Mouse (Mus musculus): ENCODE data around the gene Adgrg1. TPM values are rescaled to one million over a fixed set of nuclear protein-coding genes. Genes with fewer than 3 reads are reported as not detected.

The Adgrg1 gene
- polyA plus RNA-seq, 2 experiments, result 41.1 to 46.8 TPM

- H3K4me2 ChIP-seq (ENCODE audit: low read depth), result no peak overlapping the region
- no peaks in the 10 kb centered on the region for H3K36me3 ChIP-seq (replicated peaks; ENCODE audit: control insufficient read depth, insufficient read depth, low read depth)
- no peak overlapping the region for H3K9ac ChIP-seq (replicated peaks)
- H3K4me1 ChIP-seq (replicated peaks; ENCODE audit: control insufficient read depth in 2 of 2, insufficient read depth in 2 of 2, low read length in 1 of 2), result no peaks in the 10 kb centered on the region
- no peak for ATAC-seq (ENCODE audit: insufficient read depth)
- H3K27me3 ChIP-seq (ENCODE audit: control insufficient read depth, insufficient read depth, low read length), result no peaks in the 10 kb centered on the region
- no peak overlapping the region for H3K27ac ChIP-seq
- no peaks in the 10 kb centered on the region for H3K9me3 ChIP-seq (ENCODE audit: control insufficient read depth, low read length)
- no peak overlapping the region for H3K4me3 ChIP-seq (ENCODE audit: insufficient read depth in 1 of 2, low read depth in 2 of 2, low read length in 2 of 2)
- DNase-seq (ENCODE audit: low read depth in 3 of 3, low spot score in 3 of 3), result no peak
- 57% methylated on average over 6 of the region's 6 CpGs for WGBS (ENCODE audit: insufficient replicate concordance)
- TF ChIP-seq CTCF (IDR thresholded peaks at IDR 0.05; ENCODE audit: low read depth), result no peak
- TF ChIP-seq EP300 (IDR thresholded peaks at IDR 0.05; ENCODE audit: low read depth), result no peak
Observed at GRCm38 (mm10) chr8:94945185-94945584, 29.4 kb upstream of the Adgrg1 start.

GRCm38 (mm10) chr8:94948421-94948820 lies 26.1 kb upstream of the Adgrg1 start:
- Histone ChIP-seq H3K4me2 (ENCODE audit: low read depth) (no peak overlapping the region), H3K27ac (no peak overlapping the region), H3K4me3 (ENCODE audit: insufficient read depth in 1 of 2, low read depth in 2 of 2, low read length in 2 of 2) (no peak overlapping the region), H3K9ac (replicated peaks) (no peak overlapping the region), H3K36me3 (replicated peaks; ENCODE audit: control insufficient read depth, insufficient read depth, low read depth) (no peaks in the 10 kb centered on the region), H3K9me3 (ENCODE audit: control insufficient read depth, low read length) (no peaks in the 10 kb centered on the region), H3K27me3 (ENCODE audit: control insufficient read depth, insufficient read depth, low read length) (no peaks in the 10 kb centered on the region), H3K4me1 (replicated peaks; ENCODE audit: control insufficient read depth in 2 of 2, insufficient read depth in 2 of 2, low read length in 1 of 2) (no peaks in the 10 kb centered on the region)
- ATAC-seq (ENCODE audit: insufficient read depth), result no peak
- no peak for DNase-seq (ENCODE audit: low read depth in 3 of 3, low spot score in 3 of 3)
- 76% methylated on average over 4 of the region's 4 CpGs for WGBS (ENCODE audit: insufficient replicate concordance)
- TF ChIP-seq CTCF (IDR thresholded peaks at IDR 0.05; ENCODE audit: low read depth), result no peak; the same call in 1 of the 2 replicates
- no peak for TF ChIP-seq EP300 (IDR thresholded peaks at IDR 0.05; ENCODE audit: low read depth)

- peak; percentile 57 for TF ChIP-seq CTCF (IDR thresholded peaks at IDR 0.05; ENCODE audit: low read depth)
- TF ChIP-seq EP300 (IDR thresholded peaks at IDR 0.05; ENCODE audit: low read depth), result no peak
- H3K27me3 ChIP-seq (ENCODE audit: control insufficient read depth, insufficient read depth, low read length), result no peaks in the 10 kb centered on the region
- no peaks in the 10 kb centered on the region for H3K36me3 ChIP-seq (replicated peaks; ENCODE audit: control insufficient read depth, insufficient read depth, low read depth)
- no peak overlapping the region for H3K9ac ChIP-seq (replicated peaks)
- H3K9me3 ChIP-seq (ENCODE audit: control insufficient read depth, low read length), result no peaks in the 10 kb centered on the region
- peaks cover 4 to 6% of the 10 kb centered on the region in 2 experiments for H3K4me1 ChIP-seq (replicated peaks; ENCODE audit: control insufficient read depth in 2 of 2, insufficient read depth in 2 of 2, low read length in 1 of 2)
- H3K4me3 ChIP-seq (ENCODE audit: insufficient read depth in 1 of 2, low read depth in 2 of 2, low read length in 2 of 2), result no peak overlapping the region
- no peak overlapping the region for H3K4me2 ChIP-seq (ENCODE audit: low read depth)
- no peak overlapping the region for H3K27ac ChIP-seq
- 71% methylated on average over 4 of the region's 4 CpGs for WGBS (ENCODE audit: insufficient replicate concordance)
- DNase-seq (ENCODE audit: low read depth in 3 of 3, low spot score in 3 of 3) (no peak), ATAC-seq (ENCODE audit: insufficient read depth) (no peak)
Observed at GRCm38 (mm10) chr8:94949010-94949409, 25.5 kb upstream of the Adgrg1 start.

GRCm38 (mm10) chr8:94950046-94950445 lies 24.5 kb upstream of the Adgrg1 start:
- H3K4me2 ChIP-seq (ENCODE audit: low read depth), result no peak overlapping the region
- WGBS (ENCODE audit: insufficient replicate concordance), result 17% methylated on average over 4 of the region's 4 CpGs
- DNase-seq (ENCODE audit: low read depth in 3 of 3, low spot score in 3 of 3) (peak; percentile 54 to 62 (median 57)), ATAC-seq (ENCODE audit: insufficient read depth) (peak; percentile 32; the same call in 1 of the 2 replicates)
- H3K9me3 ChIP-seq (ENCODE audit: control insufficient read depth, low read length), result no peaks in the 10 kb centered on the region
- H3K27me3 ChIP-seq (ENCODE audit: control insufficient read depth, insufficient read depth, low read length), result no peaks in the 10 kb centered on the region
- no peak overlapping the region for H3K27ac ChIP-seq
- no peak overlapping the region for H3K9ac ChIP-seq (replicated peaks)
- no peak overlapping the region for H3K4me3 ChIP-seq (ENCODE audit: insufficient read depth in 1 of 2, low read depth in 2 of 2, low read length in 2 of 2)
- peaks cover 14 to 16% of the 10 kb centered on the region in 2 experiments for H3K4me1 ChIP-seq (replicated peaks; ENCODE audit: control insufficient read depth in 2 of 2, insufficient read depth in 2 of 2, low read length in 1 of 2)
- no peaks in the 10 kb centered on the region for H3K36me3 ChIP-seq (replicated peaks; ENCODE audit: control insufficient read depth, insufficient read depth, low read depth)
- no peak for TF ChIP-seq EP300 (IDR thresholded peaks at IDR 0.05; ENCODE audit: low read depth)
- peak; percentile 99 for TF ChIP-seq CTCF (IDR thresholded peaks at IDR 0.05; ENCODE audit: low read depth)

- DNase-seq (ENCODE audit: low read depth in 3 of 3, low spot score in 3 of 3) (no peak), ATAC-seq (ENCODE audit: insufficient read depth) (no peak)
- H3K9ac ChIP-seq (replicated peaks), result no peak overlapping the region
- no peaks in the 10 kb centered on the region for H3K27me3 ChIP-seq (ENCODE audit: control insufficient read depth, insufficient read depth, low read length)
- no peak overlapping the region for H3K4me2 ChIP-seq (ENCODE audit: low read depth)
- H3K27ac ChIP-seq, result no peak overlapping the region
- H3K36me3 ChIP-seq (replicated peaks; ENCODE audit: control insufficient read depth, insufficient read depth, low read depth), result no peaks in the 10 kb centered on the region
- no peak for TF ChIP-seq EP300 (IDR thresholded peaks at IDR 0.05; ENCODE audit: low read depth)
- no peak for TF ChIP-seq CTCF (IDR thresholded peaks at IDR 0.05; ENCODE audit: low read depth)
- H3K4me1 ChIP-seq (replicated peaks; ENCODE audit: control insufficient read depth in 2 of 2, insufficient read depth in 2 of 2, low read length in 1 of 2), result peaks cover 18% of the 10 kb centered on the region in 2 experiments
- 63% methylated on average over 5 of the region's 5 CpGs for WGBS (ENCODE audit: insufficient replicate concordance)
- no peak overlapping the region for H3K4me3 ChIP-seq (ENCODE audit: insufficient read depth in 1 of 2, low read depth in 2 of 2, low read length in 2 of 2)
- no peaks in the 10 kb centered on the region for H3K9me3 ChIP-seq (ENCODE audit: control insufficient read depth, low read length)
Observed at GRCm38 (mm10) chr8:94950458-94950857, 24.1 kb upstream of the Adgrg1 start.

Data from liver, embryonic 14.5 days (tissue).